Mouse (Mus musculus) adrenal gland, adult 10 weeks (tissue): ENCODE measurements around the gene Ccdc106. TPM values are rescaled to one million over a fixed set of nuclear protein-coding genes. Genes with fewer than 3 reads are reported as not detected.

Source experiments
- polyA plus RNA-seq: library from polyadenylated mRNA; stranded (reverse); fragments of 350-450 nt; fragmentation: Illumina TruSeq; extraction: RNeasy Lipid Tissue Mini Kit (QIAGEN cat#74804); gene quantifications from one replicate; pipeline ENCODE4 v1.2.3, GENCODE M21; 2014; ENCODE audit warnings: low read depth, low replicate concordance

Ccdc106 gene
- polyA plus RNA-seq, result not detected

DNA sequence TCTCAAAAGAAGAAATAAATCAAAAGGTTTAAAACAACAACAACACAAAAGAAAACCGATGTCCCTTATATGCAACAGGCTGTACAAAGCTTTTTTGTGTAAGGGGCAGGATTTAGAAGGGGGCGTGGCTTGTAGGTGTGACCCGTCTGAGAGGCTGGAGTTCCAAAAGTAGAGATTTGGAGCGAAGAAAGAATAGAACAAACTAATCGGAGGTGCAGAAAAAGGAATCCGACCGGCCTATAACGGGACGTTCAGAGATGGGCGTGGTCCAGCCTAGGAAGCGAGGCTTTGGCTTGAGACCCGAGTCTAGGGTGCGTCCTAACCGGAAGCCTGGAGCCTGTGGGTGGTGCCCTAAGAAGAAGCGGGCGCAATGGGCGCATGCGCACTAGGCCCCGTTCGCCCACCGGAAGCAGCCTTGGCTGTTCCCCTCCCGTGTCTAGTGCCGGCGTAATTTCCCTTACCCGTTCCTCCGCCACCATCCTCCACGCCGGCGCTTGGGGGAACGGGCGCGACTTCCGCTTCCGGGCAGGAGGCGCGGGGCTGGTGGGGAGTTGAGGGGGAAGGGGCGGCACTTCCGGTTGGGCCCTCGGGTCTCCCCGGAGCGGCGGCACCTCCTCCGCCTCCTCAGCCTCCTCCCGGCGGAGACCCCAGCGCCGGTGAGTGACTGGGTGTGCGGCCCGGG lies at the start of gene Ccdc106, which contains the start of gene Zfp865:
Ccdc106 (plus strand) TSS at position 554 of the 682 bp plus-strand sequence.
Zfp865 (plus strand) TSS at position 377 of the 682 bp plus-strand sequence.

DNA sequence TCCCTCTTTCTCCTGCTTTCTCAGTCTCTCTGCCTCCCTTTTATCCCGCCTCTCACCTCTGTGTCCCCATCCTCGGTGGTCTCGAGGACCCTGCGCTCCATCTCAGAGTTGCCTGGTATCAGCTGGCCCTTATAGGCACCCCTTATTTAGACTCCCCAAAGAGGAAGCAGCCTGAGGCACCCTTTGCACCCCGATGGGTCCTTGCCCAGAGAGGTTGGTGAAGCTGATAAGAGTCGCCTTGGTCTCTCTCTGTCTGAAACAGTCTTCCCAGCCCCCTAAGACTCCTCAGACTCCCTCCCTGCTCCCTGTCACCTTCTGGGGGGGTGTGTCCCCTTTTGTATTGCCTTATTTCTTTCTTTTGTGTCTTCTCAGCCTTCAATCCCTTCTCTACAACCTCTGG lies 49.3 kb upstream of the Ccdc106 start, which contains the start of gene Sbk3:
Sbk3 (minus strand) TSS at position 101 of the 400 bp plus-strand sequence.

GRCm38 (mm10) chr7:4996003-4996895 lies 24.1 kb upstream of the Ccdc106 start, which contains the start of gene Zfp579:
Zfp579 (minus strand) TSS chr7:4996158.

DNA sequence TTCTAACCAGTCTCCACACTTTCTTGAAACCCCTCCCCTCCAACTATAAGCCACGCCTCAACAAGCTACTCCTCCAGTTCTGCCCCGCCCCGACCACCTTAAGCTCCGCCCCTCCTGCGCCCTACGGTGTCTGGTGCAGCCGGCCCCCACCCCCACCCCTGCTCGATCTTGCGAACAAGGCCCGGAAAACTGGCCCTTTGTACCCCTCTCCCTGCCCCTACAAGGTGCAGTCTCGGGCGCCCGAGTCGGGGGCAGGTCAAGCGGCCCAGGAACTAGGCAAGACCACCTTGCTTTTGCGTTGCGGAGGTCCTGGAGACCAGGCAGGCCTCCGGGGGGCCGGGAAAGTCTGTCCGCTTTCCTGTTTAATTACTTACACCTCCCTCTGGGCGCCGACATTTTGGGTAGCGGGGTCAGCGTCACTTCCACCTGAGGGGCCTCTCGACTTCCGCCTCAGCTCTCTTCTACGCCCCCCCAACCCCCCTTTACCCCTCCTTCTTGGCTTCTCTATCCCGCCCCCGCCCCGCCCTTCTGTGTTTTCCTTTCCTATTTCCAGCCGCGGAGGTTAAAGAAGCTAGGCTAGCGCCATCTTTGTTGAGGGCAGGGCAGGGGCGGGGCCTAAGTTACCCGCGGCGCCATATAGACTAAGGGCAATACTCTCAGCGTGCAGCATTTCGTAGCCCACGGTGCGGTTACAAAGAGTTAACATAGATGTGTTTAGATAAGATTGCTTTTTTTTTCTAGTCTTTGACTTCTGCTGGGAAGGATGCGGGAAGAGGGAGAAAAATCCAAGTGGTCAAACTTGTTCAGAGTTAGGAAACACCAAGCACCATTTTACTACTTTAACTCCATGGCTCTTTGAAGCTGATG lies 5.9 kb upstream of the Ccdc106 start, which contains the start of the genes Zfp524 and Fiz1:
Zfp524 (plus strand) TSS at position 165 of the 867 bp plus-strand sequence.
Fiz1 (minus strand) TSS at position 447 of the 867 bp plus-strand sequence.

DNA sequence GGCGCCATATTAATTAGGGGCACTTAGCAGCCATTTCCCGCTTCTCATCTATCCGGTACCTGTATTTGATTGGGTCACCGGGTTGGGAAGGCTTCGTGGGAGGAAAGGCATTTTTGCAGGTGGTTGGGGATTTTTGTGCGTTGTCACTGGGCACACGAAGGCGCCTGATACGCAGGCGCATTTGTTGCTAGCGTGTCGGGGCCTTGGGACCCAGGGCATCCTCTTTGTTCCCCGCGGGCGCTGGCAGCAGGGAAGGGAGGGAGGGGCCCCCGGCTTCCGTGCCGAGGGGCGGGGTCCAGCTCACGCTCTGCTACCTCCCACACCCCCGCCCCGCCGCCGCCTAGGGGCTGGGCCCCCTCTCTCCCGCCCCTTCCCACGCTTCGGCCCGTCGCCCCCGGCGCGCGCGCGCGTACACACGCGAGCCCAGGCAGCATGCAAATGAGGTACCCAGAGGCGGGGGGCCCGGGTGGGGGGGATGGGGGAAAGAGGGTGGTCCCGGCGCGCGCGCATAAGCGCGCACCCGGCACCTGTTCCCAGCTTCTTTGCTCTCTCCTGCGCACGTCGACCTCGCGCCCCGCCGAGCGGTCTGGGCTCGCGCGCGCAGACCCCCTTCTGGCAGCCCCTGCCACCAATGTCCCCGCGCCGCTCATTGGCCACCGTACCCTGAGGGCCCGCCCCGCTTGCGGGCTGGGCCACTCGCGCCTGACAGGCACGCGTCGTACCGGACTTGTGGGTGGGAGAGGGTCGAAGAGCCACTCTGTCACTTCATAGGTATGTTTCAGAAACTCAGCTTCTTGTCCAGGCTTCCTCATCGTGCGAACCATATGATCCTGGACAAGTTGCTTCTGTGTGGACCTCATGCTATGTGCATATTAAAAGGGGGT lies 5.0 kb upstream of the Ccdc106 start, which contains the start of gene Gm44973:
Gm44973 (plus strand) TSS at position 379 of the 884 bp plus-strand sequence.

DNA sequence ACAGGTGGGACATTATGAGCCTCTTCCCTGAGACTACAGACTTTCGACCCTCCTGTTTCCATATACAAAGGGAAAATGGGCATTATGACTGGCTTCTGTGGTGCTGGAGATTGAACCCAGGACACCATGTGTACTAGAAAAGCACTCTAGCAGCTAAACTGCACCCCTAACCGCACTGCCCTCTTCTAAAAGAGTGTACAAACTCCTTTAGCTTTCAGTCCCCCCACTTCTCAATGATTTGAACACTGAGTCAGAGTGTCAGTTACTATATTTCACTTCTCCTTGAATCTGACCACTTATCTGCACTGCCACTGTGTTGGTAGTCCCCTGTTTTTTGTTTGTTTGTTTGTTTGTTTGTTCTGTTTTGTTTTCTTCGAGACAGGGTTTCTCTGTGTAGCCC lies 13.5 kb downstream of the Ccdc106 start, which contains the start of gene 4632433K11Rik:
4632433K11Rik (plus strand) TSS at position 301 of the 400 bp plus-strand sequence.

DNA sequence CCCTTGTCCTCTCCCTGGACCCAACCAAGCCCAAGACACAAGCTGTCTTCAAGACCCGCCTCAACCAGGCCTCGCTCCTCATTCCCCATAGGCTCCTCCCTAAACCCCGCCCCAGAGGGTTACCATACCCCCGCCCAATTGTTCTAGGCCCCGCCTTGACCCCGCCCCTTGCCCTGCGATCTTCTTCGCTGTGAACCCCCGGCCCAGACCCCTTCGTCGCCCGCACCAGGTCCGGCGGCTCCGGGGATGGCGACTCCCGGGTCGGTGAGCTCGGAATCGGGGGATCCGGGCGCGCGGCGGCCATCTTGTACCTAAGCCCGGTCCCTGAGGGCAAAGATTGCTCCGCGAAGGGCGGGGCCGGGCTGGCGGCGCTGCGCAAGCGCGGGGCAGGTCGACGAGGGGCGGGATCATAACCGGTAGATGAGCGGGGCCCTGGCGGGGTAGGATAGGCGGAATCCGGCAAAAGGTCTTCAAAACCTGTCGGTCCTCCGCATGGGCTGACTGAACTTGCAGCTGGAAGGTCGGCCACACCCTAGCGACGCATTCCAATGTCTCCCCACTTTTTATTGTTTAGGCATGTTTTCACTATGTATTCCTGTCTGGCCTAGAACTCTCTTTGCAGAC lies 17.9 kb downstream of the Ccdc106 start, which contains the start of gene Zfp784:
Zfp784 (minus strand) TSS at position 338 of the 624 bp plus-strand sequence.

DNA sequence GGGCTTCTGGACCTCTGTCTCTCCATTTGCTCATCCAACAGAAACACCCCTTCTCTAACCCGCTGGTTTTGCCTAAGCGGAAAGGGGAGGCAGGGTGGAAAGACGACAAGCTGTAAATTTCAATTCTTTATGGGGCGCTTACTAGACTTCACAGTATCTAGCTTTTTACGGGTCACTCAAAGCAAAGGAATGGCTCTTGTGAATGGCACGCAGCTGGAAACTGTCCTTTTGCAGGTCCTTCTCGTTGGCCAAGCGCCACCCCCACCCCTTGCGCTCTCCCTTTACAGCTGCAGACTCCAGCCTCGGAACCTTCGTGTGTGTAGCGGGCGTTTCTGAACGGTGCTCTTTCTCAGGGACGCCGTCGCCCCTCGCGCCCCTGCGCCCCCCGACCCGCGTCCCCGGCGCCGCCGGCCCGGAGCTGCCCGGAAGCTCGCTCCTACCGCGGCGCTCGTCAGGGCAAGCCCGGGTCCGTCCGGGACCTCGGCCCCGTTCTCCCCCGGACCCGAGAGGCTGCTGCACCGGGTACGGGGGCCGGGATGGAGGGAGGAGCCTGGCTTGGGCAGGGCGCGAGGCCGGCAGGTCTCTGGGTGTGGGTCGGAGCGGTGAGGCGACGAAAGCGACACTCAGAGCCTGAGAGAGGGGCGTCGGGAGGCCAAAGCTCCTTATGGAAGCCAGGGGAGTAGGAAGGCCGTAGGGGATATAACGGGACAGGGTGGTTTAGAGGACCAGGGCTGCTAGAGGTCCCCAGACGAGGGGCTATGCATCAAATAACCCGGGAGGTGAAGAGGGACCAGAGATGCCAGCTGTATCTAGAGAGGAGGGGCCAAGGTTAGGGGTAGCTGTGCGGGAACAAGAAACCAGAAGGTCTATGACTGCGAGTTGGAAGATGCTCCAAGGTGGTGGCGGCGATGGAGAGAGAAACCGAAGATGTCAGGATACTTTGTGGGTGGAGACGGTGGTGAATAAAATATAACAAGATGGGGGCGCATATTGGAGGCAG lies 31.1 kb downstream of the Ccdc106 start, which contains the start of gene Zfp580:
Zfp580 (plus strand) TSS at position 346 of the 1,000 bp plus-strand sequence.

GRCm38 (mm10) chr7:5061774-5062359 lies 41.5 kb downstream of the Ccdc106 start, which contains the start of gene U2af2:
U2af2 (plus strand) TSS chr7:5062143.

DNA sequence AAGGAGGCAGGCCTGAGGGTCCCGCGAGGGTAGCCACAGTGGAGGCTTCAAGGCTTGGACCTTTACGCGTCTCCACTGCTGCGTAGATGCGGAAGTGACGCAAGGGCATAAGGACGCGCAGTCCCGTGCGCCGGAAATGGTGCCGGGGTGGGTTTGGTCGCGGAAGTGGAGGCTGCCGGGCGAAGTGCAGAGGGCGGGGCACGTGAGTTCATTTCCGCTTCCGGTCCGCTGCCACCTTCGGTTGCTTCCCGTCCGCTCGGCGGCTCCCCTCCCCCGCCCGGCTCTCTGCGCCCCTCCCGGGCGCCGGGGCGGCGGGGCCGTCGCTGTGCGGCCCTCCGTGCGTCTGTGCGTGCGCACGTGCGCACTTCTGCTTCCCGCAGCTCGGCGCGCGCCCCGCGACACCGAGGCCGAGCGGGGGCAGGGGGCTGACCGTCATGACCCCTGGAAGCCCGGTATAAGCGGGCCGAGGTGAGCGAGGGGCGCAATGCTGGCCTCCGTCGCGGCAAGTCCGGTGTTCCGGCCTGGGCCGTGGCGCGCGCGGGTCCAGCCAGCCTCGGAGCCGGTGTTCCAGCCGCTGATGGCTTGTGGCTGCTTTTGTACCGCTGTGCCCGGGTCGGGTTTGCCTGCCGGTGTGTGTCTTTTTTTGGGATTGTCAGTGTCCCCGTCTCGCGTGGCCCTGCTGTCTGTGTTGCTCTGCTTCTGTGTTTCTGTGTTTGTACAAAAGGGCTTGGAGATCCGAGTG lies 59.8 kb downstream of the Ccdc106 start, which contains the start of gene Epn1:
Epn1 (plus strand) TSS at position 226 of the 742 bp plus-strand sequence.

Other genes starting within 250 kb of the Ccdc106 start
- not detected for gene Fam71e2, start 249.3 kb upstream of the Ccdc106 start, polyA plus RNA-seq
- not detected for gene Il11, start 237.7 kb upstream of the Ccdc106 start, polyA plus RNA-seq
- not detected for gene Tmem190, start 237.6 kb upstream of the Ccdc106 start, polyA plus RNA-seq
- gene Tmem238, start 230.9 kb upstream of the Ccdc106 start, polyA plus RNA-seq, result 0.76 TPM
- gene Rpl28, start 227.7 kb upstream of the Ccdc106 start, polyA plus RNA-seq, result 12.7 TPM
- gene Ube2s, start 208.0 kb upstream of the Ccdc106 start, polyA plus RNA-seq, result 4.3 TPM
- gene Shisa7, start 175.9 kb upstream of the Ccdc106 start, polyA plus RNA-seq, result 1.0 TPM
- gene Isoc2b, start 150.3 kb upstream of the Ccdc106 start, polyA plus RNA-seq, result 3.3 TPM
- 2.7 TPM for gene Isoc2a, start 143.4 kb upstream of the Ccdc106 start, polyA plus RNA-seq
- gene Gm36210, start 114.0 kb upstream of the Ccdc106 start, polyA plus RNA-seq, result not detected
- gene Zfp628, start 105.3 kb upstream of the Ccdc106 start, polyA plus RNA-seq, result not detected
- 1.2 TPM for gene Nat14, start 98.5 kb upstream of the Ccdc106 start, polyA plus RNA-seq
- gene Ssc5d, start 94.8 kb upstream of the Ccdc106 start, polyA plus RNA-seq, result not detected
- not detected for gene Sbk2, start 56.1 kb upstream of the Ccdc106 start, polyA plus RNA-seq
- not detected for gene Sbk3, start 49.4 kb upstream of the Ccdc106 start, polyA plus RNA-seq
- gene Zfp579, start 24.4 kb upstream of the Ccdc106 start, polyA plus RNA-seq, result 7.5 TPM
- not detected for gene Zfp524, start 6.1 kb upstream of the Ccdc106 start, polyA plus RNA-seq
- 12.4 TPM for gene Fiz1, start 5.9 kb upstream of the Ccdc106 start, polyA plus RNA-seq
- gene Gm44973, start 5.1 kb upstream of the Ccdc106 start, polyA plus RNA-seq, result not detected
- 4.8 TPM for gene Zfp865, start 177 bp upstream of the Ccdc106 start, polyA plus RNA-seq
- 4.7 TPM for gene 4632433K11Rik, start 13.6 kb downstream of the Ccdc106 start, polyA plus RNA-seq
- gene Zfp784, start 17.9 kb downstream of the Ccdc106 start, polyA plus RNA-seq, result 3.0 TPM
- 0.58 TPM for gene Zfp580, start 31.0 kb downstream of the Ccdc106 start, polyA plus RNA-seq
- gene U2af2, start 41.6 kb downstream of the Ccdc106 start, polyA plus RNA-seq, result 12.6 TPM
- gene Epn1, start 59.7 kb downstream of the Ccdc106 start, polyA plus RNA-seq, result 2.2 TPM
- gene Rfpl4, start 96.4 kb downstream of the Ccdc106 start, polyA plus RNA-seq, result not detected
- 1.5 TPM for gene Rasl2-9, start 105.4 kb downstream of the Ccdc106 start, polyA plus RNA-seq
- gene Vmn1r55, start 129.1 kb downstream of the Ccdc106 start, polyA plus RNA-seq, result not detected
- not detected for gene Vmn1r56, start 176.2 kb downstream of the Ccdc106 start, polyA plus RNA-seq
- not detected for gene Vmn1r57, start 197.9 kb downstream of the Ccdc106 start, polyA plus RNA-seq